Mouse (Mus musculus) cerebellum, adult 8-10 months (tissue): ENCODE data around the gene Tceal7.

Experiments
- DNase-seq: peaks from one replicate; pipeline ENCODE4 v3.0.0; 2022

Tceal7 gene

DNA sequence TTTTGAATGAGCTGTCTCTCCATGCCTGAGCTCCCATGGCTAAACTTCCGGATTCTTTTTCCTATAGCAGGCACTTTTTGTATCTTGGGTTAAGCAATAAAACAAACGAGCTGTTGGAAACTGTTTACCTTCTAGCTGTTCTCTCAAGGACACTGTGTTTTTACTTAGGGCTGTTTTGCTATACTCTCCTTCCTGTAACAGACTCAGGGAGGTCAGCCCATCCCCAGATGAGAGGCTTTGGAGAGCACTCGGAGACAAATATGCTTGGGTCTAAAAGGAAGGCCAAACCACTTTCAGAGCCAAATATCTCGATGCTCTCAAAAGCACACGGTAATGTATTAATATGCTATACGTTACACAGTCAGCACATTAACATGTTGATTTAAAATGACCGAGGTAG, 35.1 kb downstream of the Tceal7 start:
- DNase-seq: no peak

DNA sequence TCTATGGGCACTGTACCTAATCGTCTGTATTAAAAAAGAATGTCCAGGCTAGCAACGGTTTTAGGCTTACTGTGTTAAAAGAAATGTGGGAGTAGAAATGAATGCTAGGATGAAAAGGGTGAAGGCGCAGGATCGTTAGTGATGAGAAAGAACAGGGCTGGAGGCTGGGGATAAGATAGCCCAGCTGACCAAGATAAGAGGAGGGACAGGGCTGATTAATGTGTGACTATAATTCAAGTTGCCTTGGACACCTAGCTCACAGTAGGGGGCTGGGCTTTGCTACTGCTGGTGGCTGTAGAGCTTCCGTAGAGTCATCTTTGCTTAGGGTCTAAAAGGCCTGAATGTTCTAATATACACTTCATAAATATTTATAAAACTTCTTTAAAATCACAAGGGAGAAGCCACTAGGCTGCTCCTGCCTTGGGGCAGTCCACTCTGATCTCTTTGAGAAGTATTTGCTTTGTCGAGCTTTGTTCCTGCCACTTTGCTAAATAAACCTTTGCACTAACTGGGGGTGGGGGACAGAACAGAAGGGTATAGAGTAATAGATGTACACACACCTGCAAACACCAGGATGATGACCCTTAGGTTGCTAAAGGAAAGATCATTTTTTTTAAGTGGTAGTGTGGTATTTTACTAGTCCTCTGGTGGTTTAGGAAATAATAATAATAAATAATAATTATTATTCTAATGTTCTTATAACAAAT, 37.6 kb downstream of the Tceal7 start:
- no peak for DNase-seq

DNA sequence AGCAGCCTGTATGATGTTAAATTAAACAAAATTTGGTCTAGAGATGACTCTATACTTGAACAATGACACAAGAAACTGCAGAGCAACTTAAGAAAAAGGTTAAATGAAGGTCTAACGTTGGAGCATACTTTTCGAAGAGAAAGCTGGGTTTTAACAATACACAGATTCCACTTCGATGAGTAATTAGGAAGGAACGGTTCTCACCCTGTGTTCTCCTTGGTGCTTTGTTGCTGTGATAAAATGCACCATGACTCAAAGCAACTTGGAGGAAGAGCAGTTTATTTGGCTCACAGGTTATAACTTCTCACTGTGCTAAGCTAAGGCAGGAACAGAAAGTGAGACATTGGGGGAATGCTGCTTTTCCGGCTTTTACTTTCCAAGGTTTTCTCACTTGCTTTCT, 53.1 kb downstream of the Tceal7 start:
- DNase-seq: no peak

DNA sequence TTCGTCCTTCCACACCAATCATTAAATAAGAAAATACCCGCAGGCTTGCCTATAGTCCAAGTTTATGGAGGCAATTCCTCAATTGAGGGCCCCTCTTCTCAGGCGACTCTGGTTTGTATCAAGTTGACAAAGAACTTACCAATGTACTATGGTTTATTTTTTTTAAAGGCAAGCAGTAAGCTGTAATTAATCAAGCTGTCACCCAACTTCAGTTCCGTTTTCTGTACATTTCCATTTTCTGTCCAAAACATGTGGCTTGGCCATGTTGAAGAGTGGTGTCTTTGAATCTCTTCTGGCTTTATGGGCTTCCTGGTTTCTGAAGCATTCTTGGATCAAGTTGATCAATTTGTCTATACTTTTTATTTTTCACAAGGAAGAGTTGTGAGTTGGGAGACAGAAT, 53.6 kb downstream of the Tceal7 start:
- no peak for DNase-seq

DNA sequence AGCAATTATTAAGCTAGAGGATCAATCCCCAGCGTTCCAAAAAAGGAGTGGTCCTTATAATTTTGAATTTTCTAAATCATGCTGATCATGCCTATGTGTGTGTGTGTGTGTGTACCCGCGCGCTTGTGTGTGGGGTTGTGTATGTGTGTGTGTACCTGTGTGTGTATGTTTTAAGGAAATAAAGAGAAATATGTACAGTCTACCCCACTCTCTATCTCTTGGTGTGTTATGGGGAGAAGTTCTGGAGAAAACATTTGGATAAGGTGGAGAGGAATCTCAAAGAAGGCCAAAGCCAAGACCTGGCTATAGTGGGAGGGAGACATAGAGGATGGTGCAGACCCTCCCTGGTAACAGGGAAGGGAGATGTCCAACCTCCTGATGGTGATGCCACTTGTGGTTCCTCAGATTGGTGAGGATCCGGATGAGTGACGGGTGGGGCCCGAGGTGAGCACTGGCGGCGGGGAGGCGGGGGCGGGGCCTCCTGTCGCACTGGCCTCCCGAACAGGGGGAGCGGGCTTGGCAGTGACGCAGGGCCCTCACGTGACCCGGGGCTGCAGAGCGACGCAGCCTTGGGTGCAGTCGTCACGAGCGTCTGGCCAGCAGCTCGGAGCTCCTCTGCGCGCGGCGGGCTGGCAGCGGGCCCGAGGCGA, 55.3 kb downstream of the Tceal7 start, which contains the start of gene Bex3:
Gene Bex3, plus strand, starts transcription at position 511 of the 650 bp plus-strand sequence.
- DNase-seq: peak; percentile 68

DNA sequence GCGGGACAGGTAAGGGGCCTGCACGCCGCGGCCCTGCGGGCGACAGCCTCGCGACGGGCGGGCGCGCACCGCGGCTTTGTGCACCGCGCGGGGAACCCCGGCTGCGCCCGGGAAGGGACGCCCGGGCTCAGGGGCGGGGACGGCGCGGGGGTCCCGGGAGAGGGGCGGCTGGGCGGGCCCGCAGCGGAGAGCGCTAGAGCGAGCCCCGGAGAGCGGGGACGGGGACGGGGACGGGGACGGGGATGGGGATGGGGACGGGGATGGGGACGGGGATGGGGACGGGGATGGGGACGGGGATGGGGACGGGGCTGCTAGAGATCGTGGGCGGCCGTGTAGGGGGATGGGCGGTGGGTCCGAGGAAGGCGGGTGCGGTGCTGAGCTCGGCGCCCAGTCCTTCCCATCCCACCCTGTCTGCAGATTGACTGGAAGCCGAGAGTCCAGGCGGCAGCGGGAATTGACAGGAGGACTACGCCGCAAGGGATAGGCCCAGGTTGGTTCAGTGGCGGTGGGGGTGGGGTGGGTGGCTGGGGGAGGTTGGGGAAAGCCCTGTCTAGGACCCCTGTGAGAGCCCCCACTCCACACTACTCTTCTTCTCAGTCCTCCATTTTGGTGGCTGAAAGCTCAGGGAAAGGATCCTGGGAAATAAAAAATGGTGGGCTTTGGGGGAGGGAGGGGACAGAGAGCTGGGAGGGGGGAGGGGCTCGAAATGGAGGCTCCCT, 56.0 kb downstream of the Tceal7 start:
- DNase-seq: peak; percentile 29

DNA sequence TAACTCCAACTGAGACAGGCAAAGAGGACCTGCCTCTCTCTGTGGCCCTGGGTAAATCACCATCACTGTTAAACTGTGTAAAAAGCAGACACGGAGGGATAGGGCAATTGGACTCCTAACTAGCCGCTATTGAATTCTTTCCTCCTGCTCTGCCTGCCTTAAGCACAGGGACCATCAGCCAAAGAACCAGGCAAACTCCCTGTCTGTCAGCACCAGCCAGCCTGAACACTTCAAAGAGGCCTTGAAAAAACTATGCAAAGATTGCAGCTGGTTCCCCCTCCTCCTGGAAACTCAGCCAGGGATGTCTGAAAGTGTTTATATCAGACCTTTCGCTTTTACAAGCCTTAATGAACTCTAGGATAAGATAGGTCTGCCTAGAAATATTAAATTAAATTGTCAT, 60.0 kb downstream of the Tceal7 start:
- no peak for DNase-seq

DNA sequence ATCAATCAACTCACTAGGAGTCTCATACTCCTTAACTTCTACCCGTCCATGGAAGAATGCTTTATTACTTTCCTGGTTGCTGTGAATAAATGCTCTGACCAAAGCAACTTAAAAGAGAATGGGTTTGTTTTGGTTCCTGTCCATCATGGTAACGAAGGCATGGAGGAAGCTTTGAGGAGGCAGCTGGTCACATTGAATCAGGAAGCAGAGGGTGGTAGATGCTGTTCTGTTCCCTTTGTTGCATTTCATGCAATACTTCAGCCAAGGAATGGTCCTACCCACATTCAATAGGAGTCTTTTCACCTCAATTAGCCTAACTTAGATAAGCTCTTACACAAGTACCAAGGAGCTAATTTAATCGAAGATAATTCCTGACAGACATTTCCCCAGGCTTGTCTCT, 60.8 kb downstream of the Tceal7 start:
- DNase-seq: no peak
